Mouse (Mus musculus): Measurements from ENCODE around the gene Chmp4b.
A peak's percentile ranks its signal among the peaks of the same experiment; 100 is the strongest.

The Chmp4b gene

DNA sequence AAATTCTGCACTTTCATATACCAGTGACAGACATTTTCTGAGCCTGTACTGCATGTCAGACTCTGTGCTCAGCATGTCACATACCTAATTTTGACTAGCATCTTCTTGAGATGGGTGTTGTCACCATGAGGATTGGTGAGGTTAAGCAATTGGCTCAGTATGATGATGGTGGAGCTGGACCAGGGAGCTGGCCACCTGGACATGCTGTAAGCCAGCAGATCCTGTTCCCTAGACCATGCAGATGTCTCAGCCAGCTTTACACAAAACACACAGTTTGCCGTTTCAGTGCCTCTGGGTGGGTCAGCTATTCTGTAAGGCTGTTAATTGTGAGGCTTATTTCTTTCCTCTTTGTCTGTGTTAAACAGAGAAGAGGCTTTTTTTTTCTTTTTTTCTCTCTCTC lies 31.2 kb downstream of the Chmp4b start:
- no peak for DNase-seq (ENCODE audit: extremely low spot score)

DNA sequence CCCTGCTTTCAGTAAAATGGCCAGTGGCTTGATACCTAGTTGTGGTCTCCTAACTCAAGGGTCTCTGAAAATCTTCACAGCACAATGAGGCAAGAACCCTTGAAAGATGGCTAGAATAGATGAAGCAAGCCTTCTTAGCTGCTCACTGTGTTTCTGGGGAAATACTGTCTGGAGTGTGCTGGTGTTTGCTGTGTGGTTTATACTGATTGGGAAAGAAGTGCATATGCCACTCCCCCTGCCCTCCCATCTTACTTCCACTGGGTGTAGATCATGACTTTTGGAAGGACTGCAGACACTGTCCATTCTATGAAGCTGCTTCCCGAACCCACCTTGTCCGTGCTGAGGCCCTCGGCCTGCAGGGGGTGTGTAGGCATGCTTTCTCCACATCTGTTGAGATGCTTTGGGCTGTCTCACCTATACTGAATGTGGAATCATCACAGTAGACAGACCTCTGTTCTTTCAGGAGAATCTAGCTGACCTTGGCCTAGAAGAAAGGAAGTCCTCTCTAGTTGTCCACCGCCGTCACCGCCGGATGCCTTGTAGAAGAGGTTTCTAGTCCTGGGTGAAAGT lies 33.5 kb downstream of the Chmp4b start:
- no peak for DNase-seq (ENCODE audit: extremely low spot score)

DNA sequence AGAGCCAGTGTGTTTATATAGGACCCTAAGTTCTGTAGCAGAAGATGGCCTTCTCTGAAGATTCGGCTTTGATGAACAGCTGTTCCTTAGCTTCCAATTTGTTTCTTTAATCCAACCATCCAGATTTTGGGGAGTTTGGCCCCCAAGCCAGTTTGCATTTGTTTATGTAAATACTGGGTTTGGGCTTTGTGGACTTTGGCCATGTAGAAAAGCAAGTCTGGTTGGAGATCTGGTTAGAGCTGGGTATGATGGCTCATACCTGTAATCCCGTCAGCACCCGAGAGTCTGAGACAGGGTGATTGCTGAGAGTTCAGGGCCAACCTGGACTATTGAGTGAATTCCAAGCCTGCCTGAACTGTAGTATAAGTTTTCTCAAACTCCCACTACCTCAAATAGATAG lies 34.3 kb downstream of the Chmp4b start:
- no peak for DNase-seq (ENCODE audit: extremely low spot score)

DNA sequence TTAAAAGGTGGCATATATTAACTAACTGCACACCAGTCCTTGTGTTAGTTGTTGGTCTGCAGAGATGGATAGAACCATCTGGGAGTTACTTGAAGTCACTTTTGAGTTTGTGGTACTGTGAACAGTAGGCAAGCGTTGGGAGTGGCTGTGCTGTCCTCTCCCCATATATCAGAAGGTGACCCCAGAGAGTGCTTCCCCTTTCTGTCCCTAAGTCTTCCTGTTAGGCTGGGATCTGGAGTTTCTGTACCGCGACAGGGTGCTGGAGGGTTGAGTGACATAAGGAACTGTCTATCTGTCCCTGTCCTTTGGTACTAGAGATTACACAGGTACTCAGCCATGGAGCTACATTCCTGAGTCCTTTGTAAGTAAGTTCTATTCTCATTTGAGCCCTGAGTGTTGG lies 35.3 kb downstream of the Chmp4b start:
- DNase-seq (ENCODE audit: extremely low spot score) = no peak

DNA sequence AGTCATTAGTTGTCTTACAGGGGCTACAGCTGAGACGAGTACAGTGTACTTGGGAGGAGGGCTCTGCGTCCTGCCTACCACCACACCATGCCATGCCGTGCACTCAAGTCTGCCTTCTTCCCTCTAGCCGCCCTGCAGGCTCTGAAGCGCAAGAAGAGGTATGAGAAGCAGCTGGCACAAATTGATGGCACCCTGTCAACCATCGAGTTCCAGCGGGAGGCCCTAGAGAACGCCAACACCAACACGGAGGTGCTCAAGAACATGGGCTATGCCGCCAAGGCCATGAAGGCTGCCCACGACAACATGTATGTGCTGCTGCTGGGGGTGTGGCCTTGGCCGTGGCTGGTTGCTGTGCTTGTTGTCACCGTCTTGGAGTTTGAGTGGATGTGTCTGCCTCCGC lies 37.9 kb downstream of the Chmp4b start:
- no peak for DNase-seq (ENCODE audit: extremely low spot score)

DNA sequence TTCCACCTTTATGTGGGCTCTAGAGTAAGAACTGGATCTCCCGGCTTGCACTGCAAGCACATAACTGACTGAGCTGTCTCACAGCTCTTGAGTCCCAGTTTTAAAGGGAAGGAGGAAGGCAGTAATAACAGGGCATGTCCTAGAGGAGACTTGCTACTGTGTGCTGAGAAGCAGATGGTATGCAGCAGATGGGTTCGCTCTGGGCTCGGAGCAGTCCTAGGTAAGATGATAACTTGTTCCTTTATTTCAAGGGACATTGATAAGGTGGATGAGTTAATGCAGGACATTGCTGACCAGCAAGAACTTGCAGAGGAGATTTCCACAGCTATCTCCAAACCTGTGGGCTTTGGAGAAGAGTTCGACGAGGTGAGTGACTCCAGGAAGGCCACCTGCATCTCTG lies 39.5 kb downstream of the Chmp4b start:
- DNase-seq (ENCODE audit: extremely low spot score) = no peak

DNA sequence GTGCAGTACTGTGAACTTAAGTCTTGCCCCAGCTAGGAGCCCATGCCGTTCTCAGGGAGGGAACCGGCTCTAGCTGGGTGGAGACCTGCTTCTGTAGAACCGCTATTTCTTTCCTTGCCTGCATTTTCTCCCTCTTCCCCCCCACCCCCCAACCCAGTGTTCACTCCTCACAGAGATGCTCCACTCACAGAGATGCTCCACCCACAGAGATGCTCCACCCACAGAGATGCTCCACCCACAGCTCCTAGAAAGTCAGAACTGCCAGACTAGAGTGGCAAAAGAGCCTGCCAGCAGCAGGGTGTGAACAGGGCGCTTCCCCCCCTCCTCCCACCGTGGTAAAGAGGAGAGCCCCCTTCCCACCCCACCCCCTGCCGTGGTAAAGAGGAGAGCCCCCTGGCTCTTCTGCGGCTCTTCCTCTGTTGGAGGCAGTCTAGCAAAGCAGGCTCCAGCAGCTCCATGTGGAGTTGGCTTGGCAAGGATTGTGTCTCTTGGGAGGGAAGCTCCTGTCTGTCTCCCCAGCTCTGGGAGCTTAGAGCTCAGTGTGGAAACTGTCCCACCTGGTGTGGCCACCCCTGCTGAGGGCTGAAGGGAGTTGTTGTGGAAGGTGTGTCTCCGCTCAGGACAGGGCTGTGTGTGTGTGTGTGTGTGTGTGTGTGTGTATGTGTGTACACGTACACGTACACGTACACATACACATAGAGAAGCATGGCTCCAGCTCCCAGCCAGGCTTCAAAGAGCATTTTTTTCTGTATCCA lies 41.9 kb downstream of the Chmp4b start:
- no peak for DNase-seq (ENCODE audit: extremely low spot score)

DNA sequence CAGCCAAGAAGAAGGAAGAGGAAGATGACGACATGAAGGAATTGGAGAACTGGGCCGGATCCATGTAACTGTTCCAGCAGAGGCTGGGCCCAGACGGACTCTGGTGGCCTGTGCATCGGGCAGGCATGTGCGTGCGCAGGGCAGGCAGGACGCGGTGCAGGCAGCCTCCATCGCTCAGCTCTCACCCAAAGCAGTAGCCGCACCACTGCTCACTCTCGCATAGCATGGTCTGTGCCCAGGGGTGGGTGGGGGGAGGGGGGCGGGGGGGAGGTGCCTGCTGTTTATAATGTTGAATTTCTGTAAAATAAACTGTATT lies 42.4 kb downstream of the Chmp4b start:
- no peak for DNase-seq (ENCODE audit: extremely low spot score)

DNA sequence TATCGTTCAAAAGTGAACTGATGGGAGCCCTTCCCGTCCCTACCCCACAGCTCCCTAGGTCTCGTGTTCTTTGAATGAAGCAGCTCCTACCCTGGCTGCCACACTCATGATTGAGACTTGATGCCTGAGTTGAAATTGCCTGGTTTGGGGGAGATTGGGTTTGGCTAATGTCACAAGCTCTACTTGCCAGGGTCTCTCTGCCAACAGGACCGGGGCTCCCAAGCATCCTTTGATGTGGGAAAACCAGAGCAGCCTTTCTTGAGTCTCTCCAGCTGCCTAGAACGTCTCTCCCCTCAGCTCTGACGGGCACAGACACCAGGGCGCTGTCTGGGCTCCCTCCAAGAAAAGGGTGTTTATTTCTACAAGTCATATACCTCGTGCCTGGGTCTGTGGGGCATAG lies 44.2 kb downstream of the Chmp4b start:
- no peak for DNase-seq (ENCODE audit: extremely low spot score)

DNA sequence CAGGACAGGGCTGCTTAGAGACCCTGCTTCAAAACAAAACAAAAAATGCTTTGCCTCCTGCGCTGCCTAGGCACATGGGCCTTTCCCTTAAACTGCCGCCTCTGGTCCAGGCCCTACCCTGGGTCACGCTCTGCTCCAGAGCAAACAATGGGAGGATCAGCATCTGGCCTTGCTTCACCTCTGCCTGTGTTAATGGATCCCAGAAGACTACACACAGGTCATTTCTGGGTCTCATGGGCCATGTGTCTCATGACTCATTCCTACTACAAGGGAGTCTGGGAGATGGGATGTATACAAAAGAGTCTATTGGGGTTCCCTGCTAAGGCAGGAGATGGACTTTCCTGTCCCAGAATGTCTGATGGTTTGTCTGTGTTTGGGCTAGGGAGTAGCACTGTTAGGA lies 45.2 kb downstream of the Chmp4b start:
- DNase-seq (ENCODE audit: extremely low spot score) = no peak

DNA sequence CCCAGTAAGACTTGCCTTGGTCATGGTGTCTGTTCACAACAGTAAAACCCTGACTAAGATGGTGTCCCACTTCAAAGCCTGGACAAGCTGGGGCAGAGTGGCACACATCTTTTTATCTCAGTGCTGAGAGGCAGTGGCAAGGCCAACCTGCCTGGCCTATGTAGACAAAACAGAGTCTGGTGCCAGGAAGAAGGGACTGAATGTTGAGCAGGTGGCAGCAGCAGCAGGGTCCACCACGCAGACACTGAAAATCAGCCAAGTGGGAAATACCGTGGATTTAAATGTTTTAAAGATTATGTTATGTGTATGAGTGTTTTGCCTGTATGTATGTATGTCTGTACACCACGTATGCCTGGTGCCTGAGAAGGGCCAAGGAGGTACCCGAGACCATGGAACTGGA lies 47.9 kb downstream of the Chmp4b start:
- no peak for DNase-seq (ENCODE audit: extremely low spot score)

DNA sequence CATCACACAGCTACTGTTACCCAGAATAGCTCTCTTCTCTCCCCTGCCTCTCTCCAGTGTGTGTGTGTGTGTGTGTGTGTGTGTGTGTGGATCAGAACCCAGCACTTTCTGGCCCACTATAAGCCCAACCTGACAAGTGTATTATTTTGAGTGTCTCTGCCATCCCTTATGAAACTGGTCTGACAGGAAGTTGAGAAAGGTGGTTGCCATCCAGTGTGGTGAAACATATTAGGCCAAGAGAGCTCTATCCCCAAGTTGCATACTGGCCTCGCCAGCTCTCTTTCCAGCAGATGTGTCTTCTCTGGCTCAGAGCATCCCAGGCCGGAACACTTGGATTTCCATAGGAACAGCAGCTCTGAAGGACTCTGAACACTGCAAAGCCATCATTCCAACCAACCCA lies 48.7 kb downstream of the Chmp4b start:
- no peak for DNase-seq (ENCODE audit: extremely low spot score)

DNA sequence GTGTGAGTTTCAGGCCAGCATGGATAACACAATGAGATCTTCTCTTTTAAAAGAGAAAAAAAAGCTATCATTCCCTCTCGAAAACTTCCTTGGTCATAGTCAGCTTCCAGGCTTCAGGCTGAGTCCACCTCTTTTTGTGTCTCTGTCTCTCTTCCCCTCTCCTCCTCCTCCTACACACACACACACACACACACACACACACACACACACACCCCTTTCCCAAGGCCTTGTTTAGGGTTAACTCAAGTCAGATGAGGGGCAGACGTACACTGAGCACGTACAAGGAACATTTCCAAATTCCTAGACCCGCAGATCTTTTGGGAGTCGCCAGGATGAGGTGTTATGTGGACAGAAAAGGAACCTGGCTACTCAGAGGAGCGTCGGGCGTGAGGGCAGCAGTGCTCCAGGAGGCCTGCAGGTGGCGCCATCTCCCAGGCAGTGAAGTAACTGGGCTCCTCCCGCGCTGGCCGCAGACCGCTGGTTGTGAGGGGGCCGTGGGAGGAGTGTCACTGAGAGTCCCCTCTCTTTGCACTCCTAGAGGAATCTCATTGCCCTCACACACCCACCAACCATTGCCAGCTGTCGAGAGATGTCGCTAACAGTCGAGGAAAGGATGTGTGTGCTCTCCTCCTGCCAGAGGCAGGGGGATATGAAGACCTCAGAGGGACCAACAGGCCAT lies 51.3 kb downstream of the Chmp4b start:
- peak; percentile 80 for DNase-seq (ENCODE audit: extremely low spot score)

DNA sequence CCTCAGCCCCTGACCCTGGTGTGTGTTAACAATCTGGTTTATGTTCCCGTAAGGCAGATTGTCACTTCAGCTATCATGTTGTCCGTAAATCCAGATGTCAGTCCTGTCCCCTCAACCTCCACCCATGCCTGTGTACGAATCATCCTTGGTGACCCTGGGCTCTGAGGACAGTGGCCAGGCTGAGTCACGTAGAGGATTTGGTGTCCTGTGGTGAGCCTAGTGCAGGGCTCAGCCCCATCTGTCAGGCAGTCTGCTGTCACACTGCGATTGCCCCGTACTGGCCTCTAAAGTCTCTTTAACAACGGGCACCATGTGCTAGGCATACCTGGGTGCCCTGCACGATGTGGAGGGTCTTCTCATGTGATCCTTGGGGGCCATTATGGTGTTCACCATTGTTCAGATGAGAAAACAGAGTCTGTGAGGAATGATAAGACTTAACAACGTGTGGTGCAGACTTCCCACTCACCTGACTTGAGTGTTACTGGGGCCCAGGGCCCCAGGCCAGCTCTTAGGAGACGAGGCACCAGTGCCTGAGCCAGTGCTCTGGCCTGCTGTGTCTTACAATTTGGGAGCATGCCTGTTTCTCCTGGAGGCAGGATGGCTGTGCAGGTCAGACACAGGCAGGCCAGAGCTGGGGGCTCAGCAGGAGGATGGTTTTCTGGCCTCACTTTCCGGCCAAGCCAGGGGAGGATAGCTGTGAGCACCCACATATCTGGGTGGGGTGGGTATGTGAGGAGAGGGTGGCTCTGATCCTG lies 55.2 kb downstream of the Chmp4b start:
- DNase-seq (ENCODE audit: extremely low spot score) = no peak

DNA sequence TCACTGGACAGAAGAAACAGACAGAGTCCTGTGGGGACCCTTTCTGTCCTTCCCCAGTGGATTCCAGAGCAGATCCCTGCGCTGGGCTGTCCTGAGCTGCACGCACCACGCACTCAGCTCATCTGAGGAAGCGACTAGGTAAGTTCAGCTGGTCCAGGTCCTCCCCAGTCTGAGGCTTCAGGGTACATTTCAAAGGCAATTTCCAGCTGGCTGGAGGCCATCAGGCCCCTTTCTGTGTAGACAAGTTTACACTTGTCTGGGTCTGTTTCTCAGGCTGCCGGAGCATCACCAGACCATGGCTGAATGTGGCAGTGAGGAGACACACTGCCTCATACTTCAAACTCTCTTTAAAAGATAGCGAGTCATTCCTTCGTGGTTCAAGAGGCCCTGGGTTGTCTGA lies 55.8 kb downstream of the Chmp4b start:
- no peak for DNase-seq (ENCODE audit: extremely low spot score)

DNA sequence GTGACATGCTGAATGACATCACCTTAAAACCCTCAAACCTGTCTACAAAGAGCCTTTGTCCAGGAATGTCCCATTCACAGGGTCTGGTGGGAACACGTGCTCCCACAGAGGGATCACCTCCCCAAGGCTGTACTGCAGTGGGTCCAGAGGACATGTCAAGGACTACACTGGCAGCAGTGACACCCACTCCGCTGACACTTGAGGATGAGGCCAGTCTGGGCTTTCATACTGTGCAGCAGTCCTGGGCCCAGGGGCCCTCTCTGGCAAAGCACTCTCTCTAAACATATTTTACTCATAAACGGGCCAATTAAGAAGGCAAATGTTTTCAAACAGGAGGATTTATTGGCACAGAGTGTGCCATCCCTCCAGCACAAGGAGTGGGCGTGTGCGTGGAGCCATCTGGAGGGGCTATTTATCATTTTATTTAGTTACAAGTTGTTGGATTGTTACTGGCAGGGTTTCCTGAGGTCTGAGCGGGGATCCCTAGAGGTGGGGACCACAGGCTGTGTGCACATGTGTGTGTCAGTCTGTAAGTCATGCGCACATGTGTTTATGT lies 56.4 kb downstream of the Chmp4b start:
- no peak for DNase-seq (ENCODE audit: extremely low spot score)

DNA sequence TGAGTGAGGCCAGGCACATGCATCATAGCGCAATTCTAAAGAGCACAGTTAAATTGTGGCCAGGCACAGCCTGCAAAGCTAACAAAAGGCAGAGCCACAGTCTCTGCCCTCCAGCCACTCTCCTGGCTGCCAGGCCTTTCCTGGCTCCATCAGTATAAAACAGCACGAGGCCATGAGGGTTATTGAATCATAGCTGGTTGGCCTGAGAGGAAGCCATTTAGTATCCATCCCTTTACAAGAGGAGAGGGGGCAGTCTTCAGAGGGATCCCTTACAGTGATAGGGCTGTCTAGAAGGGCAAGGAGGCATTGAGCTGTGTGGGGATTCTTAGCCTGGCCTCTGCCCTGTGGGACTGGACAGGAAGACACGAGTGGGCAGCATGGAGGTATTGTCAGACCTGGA lies 60.2 kb downstream of the Chmp4b start:
- no peak for DNase-seq (ENCODE audit: extremely low spot score)

DNA sequence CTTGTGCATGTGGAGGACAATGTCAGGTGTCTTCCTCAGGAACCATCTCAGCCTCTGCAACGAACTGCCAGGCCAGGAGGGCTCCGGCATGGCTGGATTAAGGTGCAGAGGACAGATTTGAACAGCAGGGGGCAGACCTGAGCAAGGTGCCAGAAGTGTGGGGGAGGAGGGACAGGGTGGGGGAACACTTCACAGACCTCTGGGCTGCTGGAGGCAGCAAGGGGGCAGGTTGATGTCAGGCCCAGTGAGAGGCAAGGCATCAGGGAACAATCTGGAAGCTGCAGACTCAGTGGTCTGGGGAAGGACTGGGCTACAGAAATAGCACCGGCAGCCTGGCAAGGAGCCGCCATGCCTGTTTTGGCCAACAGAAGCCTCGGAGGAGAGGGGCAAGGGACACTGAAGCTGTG lies 60.8 kb downstream of the Chmp4b start:
- DNase-seq (ENCODE audit: extremely low spot score) = peak; percentile 77

DNA sequence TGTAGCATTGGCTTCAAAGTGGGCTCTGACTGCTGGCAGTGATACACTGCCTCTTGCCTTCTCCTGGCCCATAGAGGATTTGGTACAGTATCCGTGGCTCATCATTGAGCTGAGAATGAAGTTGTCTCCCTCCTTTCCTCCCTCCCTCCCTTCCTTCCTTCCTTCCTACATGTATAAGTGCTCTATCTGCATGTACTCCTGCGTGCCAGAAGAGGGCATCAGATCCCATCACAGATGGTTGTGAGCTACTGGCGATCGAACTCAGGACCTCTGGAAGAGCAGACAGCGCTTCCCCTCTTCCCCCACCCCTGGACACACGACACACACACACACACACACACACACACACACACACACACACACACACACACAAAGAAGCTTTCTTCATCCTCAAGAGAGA lies 61.6 kb downstream of the Chmp4b start:
- no peak for DNase-seq (ENCODE audit: extremely low spot score)

DNA sequence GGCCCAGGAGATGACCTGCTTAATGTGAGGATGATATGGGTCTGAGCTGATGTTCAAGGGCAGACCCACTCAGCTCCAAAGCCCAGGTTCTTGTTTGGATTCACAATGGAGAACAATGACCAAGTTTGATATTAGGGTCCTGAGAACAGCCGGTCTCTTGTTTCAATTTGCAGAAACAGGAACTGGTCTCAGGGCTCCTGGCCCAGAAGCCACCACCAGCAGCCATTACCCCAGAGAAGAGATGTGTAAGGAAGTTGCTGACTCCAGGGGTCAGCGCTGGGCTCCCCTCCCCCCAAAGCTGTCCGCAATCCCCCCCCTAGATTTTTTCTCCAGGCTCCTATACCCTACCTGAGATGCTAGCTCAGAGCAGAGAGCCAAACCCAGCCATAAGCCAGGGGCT lies 62.5 kb downstream of the Chmp4b start:
- DNase-seq (ENCODE audit: extremely low spot score) = no peak

DNA sequence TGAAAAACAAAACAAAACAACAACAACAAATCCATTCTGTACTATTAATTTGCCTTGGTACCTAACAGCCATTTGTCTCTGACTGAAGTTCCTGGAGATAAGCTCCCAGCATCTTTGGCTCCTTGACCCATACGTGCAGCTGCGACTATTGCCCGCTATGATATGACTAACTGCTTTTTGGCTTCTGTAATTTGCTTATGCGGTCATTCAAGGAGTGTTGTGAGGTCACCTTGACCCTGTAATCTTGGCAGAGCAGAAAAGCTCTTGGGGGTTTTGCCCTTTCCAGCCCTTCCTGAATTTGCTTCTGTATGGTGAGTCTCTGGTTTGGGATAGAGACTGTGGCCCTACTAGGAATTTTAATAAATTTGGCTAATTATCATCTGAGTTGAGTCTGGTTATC lies 65.1 kb downstream of the Chmp4b start:
- no peak for DNase-seq (ENCODE audit: extremely low spot score)

DNA sequence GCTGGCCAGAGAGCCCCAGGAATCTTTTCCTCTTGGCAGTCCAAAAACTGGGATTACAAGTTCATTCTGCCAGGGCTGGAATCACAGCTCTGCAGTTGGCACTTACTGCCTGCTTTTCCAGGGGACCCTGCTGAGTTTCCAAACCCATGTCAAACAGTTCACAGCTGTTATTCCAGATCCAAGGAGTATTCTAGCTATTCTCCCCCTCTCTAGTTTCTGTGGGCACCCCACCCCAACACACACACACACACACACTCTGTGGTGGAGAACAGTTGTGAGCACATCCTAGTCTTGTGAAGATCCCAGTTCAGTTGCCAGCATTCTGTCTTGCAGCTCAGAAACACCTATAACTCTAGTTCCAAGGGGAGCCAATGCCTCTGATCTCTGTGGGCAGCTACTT lies 65.6 kb downstream of the Chmp4b start:
- no peak for DNase-seq (ENCODE audit: extremely low spot score)
